ENCODE assay signal across 7 mouse cellular contexts in genomic region chr5:107867970-107868904, GRCm38 (mm10). TPM values are rescaled to one million over a fixed set of nuclear protein-coding genes. Genes with fewer than 3 reads are reported as not detected.
DNase-seq lines count a peak whose midpoint lies in the region; ATAC-seq lines count a peak whose summit lies in the region.

No protein-coding gene starts in this region.

- WGBS in hindbrain, embryonic 16.5 days: under 1% methylated on average over 33 of the region's 82 CpGs
- WGBS in limb, embryonic 13.5 days: under 1% methylated on average over 78 of the region's 82 CpGs
- WGBS in midbrain, embryonic 13.5 days: under 1% methylated on average over 69 of the region's 82 CpGs

- ATAC-seq in activated CD4-positive, CD25-positive, alpha-beta regulatory T cell, adult 4 months: peak; percentile 68
- ATAC-seq in hindbrain, embryonic 16.5 days: peak; percentile 83
- ATAC-seq in limb, embryonic 13.5 days (ENCODE audit: low FRiP score, low read depth): peak; percentile 53
- peak; percentile 83 for ATAC-seq in midbrain, embryonic 13.5 days

- H3K27ac ChIP-seq in hindbrain, embryonic 16.5 days (ENCODE audit: low read depth, low read length): peak overlapping the region; percentile 95
- H3K27ac ChIP-seq in limb, embryonic 13.5 days: peak overlapping the region; percentile 96
- H3K27ac ChIP-seq in midbrain, embryonic 13.5 days: peak overlapping the region; percentile 92

- H3K9me3 ChIP-seq in hindbrain, embryonic 16.5 days (ENCODE audit: control insufficient read depth, low read length): no peaks in the 10 kb centered on the region
- H3K9me3 ChIP-seq in limb, embryonic 13.5 days: no peaks in the 10 kb centered on the region
- H3K9me3 ChIP-seq in midbrain, embryonic 13.5 days: no peaks in the 10 kb centered on the region

- peak; percentile 52 to 53 for DNase-seq in cerebellum, postnatal 36 days
- peak; percentile 23 to 32 for DNase-seq in gastrocnemius, adult 8-10 months (ENCODE audit: low spot score in 2 of 2)
- DNase-seq in spleen, adult 18-20 months: peak; percentile 57 to 66

- no peaks in the 10 kb centered on the region for H3K36me3 ChIP-seq in hindbrain, embryonic 16.5 days (ENCODE audit: control insufficient read depth, insufficient read depth, low read length)
- H3K36me3 ChIP-seq in limb, embryonic 13.5 days: no peaks in the 10 kb centered on the region
- H3K36me3 ChIP-seq in midbrain, embryonic 13.5 days: no peaks in the 10 kb centered on the region

- H3K4me2 ChIP-seq in hindbrain, embryonic 16.5 days (ENCODE audit: low read length): peak overlapping the region; percentile 69
- peak overlapping the region; percentile 66 for H3K4me2 ChIP-seq in limb, embryonic 13.5 days (replicated peaks)
- H3K4me2 ChIP-seq in midbrain, embryonic 13.5 days (replicated peaks): peak overlapping the region; percentile 74

- peak overlapping the region; percentile 94 for H3K4me3 ChIP-seq in hindbrain, embryonic 16.5 days (ENCODE audit: low read length)
- H3K4me3 ChIP-seq in limb, embryonic 13.5 days: peak overlapping the region; percentile 81
- peak overlapping the region; percentile 83 for H3K4me3 ChIP-seq in midbrain, embryonic 13.5 days (replicated peaks)

- peak overlapping the region; percentile 93 for H3K9ac ChIP-seq in hindbrain, embryonic 16.5 days (ENCODE audit: low read depth, low read length)
- peak overlapping the region; percentile 93 for H3K9ac ChIP-seq in limb, embryonic 13.5 days
- peak overlapping the region; percentile 88 for H3K9ac ChIP-seq in midbrain, embryonic 13.5 days (replicated peaks)

- peaks cover 6% of the 10 kb centered on the region for H3K4me1 ChIP-seq in hindbrain, embryonic 16.5 days (ENCODE audit: control insufficient read depth, insufficient read depth, low read depth, low read length)
- peaks cover 17% of the 10 kb centered on the region for H3K4me1 ChIP-seq in limb, embryonic 13.5 days
- peaks cover 8% of the 10 kb centered on the region; the same call in 1 of the 2 replicates for H3K4me1 ChIP-seq in midbrain, embryonic 13.5 days (replicated peaks)

- H3K27me3 ChIP-seq in hindbrain, embryonic 16.5 days (replicated peaks; ENCODE audit: control insufficient read depth, insufficient read depth, low read length): no peaks in the 10 kb centered on the region
- no peaks in the 10 kb centered on the region for H3K27me3 ChIP-seq in limb, embryonic 13.5 days
- H3K27me3 ChIP-seq in midbrain, embryonic 13.5 days: 0 out of 2 replicates have a peak, but pooled peaks cover 4% of the 10 kb centered on the region

RNA-seq across cellular contexts. Expression of gene Evi5, which starts 6.7 kb away (rescaled TPM):
- 1 to 10 TPM in 1 of 2 experiments, not detected in 1; 1.1 TPM for polyA plus RNA-seq in activated CD4-positive, CD25-positive, alpha-beta regulatory T cell, adult 4 months (2017; shearing (Covaris generic))
- 10 to 100 TPM; 16.1 to 19.3 (median 17.6) TPM for total RNA-seq in gastrocnemius, adult 8-10 months (2022)
- polyA plus RNA-seq in hindbrain, embryonic 16.5 days (2015; fragmentation: Nextera tagmentation; extraction: Ambion mirVana): 51.7 and 58.7 TPM in 2 replicates
- polyA plus RNA-seq in limb, embryonic 13.5 days (2015; fragmentation: Nextera tagmentation; extraction: Ambion mirVana): 86.8 and 88.5 TPM in 2 replicates
- polyA plus RNA-seq in midbrain, embryonic 13.5 days (2015; fragmentation: Nextera tagmentation; extraction: Ambion mirVana): 40.8 and 44.3 TPM in 2 replicates

RNA-seq across cellular contexts. Expression of gene Rpl5, which starts 32.1 kb away (rescaled TPM):
- 10 to 100 TPM; 71.9 to 81.2 TPM for polyA plus RNA-seq in activated CD4-positive, CD25-positive, alpha-beta regulatory T cell, adult 4 months (2017; shearing (Covaris generic))
- total RNA-seq in gastrocnemius, adult 8-10 months (2022): 10 to 100 TPM; 33.4 to 46.0 (median 39.4) TPM
- polyA plus RNA-seq in hindbrain, embryonic 16.5 days (2015; fragmentation: Nextera tagmentation; extraction: Ambion mirVana): 53.9 and 59.3 TPM in 2 replicates
- polyA plus RNA-seq in limb, embryonic 13.5 days (2015; fragmentation: Nextera tagmentation; extraction: Ambion mirVana): 75.5 and 79.7 TPM in 2 replicates
- polyA plus RNA-seq in midbrain, embryonic 13.5 days (2015; fragmentation: Nextera tagmentation; extraction: Ambion mirVana): 68.4 and 73.7 TPM in 2 replicates

RNA-seq across cellular contexts. Expression of gene Ube2d2b, which starts 38.3 kb away (rescaled TPM):
- polyA plus RNA-seq in activated CD4-positive, CD25-positive, alpha-beta regulatory T cell, adult 4 months (2017; shearing (Covaris generic)): under 1 TPM in 1 of 2 experiments, not detected in 1; 0.33 TPM
- total RNA-seq in gastrocnemius, adult 8-10 months (2022): not detected
- 0.09 and 0.11 TPM in 2 replicates for polyA plus RNA-seq in hindbrain, embryonic 16.5 days (2015; fragmentation: Nextera tagmentation; extraction: Ambion mirVana)
- polyA plus RNA-seq in limb, embryonic 13.5 days (2015; fragmentation: Nextera tagmentation; extraction: Ambion mirVana): 0.14 and 0.17 TPM in 2 replicates
- 0.12 TPM in 1 of 2 replicates, not detected in the other for polyA plus RNA-seq in midbrain, embryonic 13.5 days (2015; fragmentation: Nextera tagmentation; extraction: Ambion mirVana)

Comparison
In these comparisons a context has a peak if more than half of its experiments do, and no peak if none do; other contexts are left out.
1. Peak in every context shown above with its lines: DNase-seq, ATAC-seq, H3K4me3 ChIP-seq and H3K27ac ChIP-seq.
2. RNA of gene Evi5, which starts 6.7 kb away (polyA plus RNA-seq): 86.8 to 88.5 TPM in limb, embryonic 13.5 days, 51.7 to 58.7 TPM in hindbrain, embryonic 16.5 days and 40.8 to 44.3 TPM in midbrain, embryonic 13.5 days; 1.1 TPM in activated CD4-positive, CD25-positive, alpha-beta regulatory T cell, adult 4 months; every median in the first group is over 10 times any median in the second.